Mouse (Mus musculus): ENCODE results near the gene Snrnp27.

GRCm38 (mm10) chr6:86638434-86638833 is 45.9 kb downstream of the Snrnp27 start:
- TF ChIP-seq GATA1 (IDR thresholded peaks at IDR 0.05; ENCODE audit: borderline replicate concordance, low read length) (no peak), FLI1 (IDR thresholded peaks at IDR 0.05; ENCODE audit: low read length) (no peak)

Data from megakaryocyte, embryonic 14.5 days (primary cell).